Mouse (Mus musculus): Measurements from ENCODE around the gene Tmc5. TPM values are rescaled to one million over a fixed set of nuclear protein-coding genes. Genes with fewer than 3 reads are reported as not detected.

The Tmc5 gene
- total RNA-seq, 2 experiments from 2014 or later = 0.29 to 0.32 TPM

- no peak for DNase-seq (ENCODE audit: low spot score in 2 of 2)
These were observed 13.6 kb downstream of the Tmc5 start for GRCm38 (mm10) chr7:118610721-118611120.

GRCm38 (mm10) chr7:118611185-118611749 lies 14.2 kb downstream of the Tmc5 start:
- DNase-seq (ENCODE audit: low spot score in 2 of 2) = no peak

- no peak for DNase-seq (ENCODE audit: low spot score in 2 of 2)
These were observed 14.8 kb downstream of the Tmc5 start for GRCm38 (mm10) chr7:118611933-118612332.

GRCm38 (mm10) chr7:118614076-118614475 lies 17.0 kb downstream of the Tmc5 start:
- no peak for DNase-seq (ENCODE audit: low spot score in 2 of 2)

- no peak for DNase-seq (ENCODE audit: low spot score in 2 of 2)
These were observed 21.0 kb downstream of the Tmc5 start for GRCm38 (mm10) chr7:118618104-118618503.

GRCm38 (mm10) chr7:118620243-118620906 lies 23.3 kb downstream of the Tmc5 start:
- no peak for DNase-seq (ENCODE audit: low spot score in 2 of 2)

- DNase-seq (ENCODE audit: low spot score in 2 of 2) = no peak
These were observed 24.0 kb downstream of the Tmc5 start for GRCm38 (mm10) chr7:118621094-118621493.

GRCm38 (mm10) chr7:118627550-118628298 lies 30.6 kb downstream of the Tmc5 start:
- no peak for DNase-seq (ENCODE audit: low spot score in 2 of 2)

- DNase-seq (ENCODE audit: low spot score in 2 of 2) = no peak
These were observed 36.0 kb downstream of the Tmc5 start for GRCm38 (mm10) chr7:118633094-118633493.

GRCm38 (mm10) chr7:118633951-118634350 lies 36.9 kb downstream of the Tmc5 start:
- DNase-seq (ENCODE audit: low spot score in 2 of 2) = peak; percentile 7 to 20

- DNase-seq (ENCODE audit: low spot score in 2 of 2) = no peak
These were observed 40.4 kb downstream of the Tmc5 start for GRCm38 (mm10) chr7:118637466-118637865.

- DNase-seq (ENCODE audit: low spot score in 2 of 2) = no peak
These were observed 49.1 kb downstream of the Tmc5 start for GRCm38 (mm10) chr7:118646237-118646636.

- peak; percentile 23 to 30 for DNase-seq (ENCODE audit: low spot score in 2 of 2)
These were observed 52.2 kb downstream of the Tmc5 start for GRCm38 (mm10) chr7:118649328-118649727.

GRCm38 (mm10) chr7:118650119-118650518 lies 53.0 kb downstream of the Tmc5 start:
- DNase-seq (ENCODE audit: low spot score in 2 of 2) = no peak

- DNase-seq (ENCODE audit: low spot score in 2 of 2) = no peak
These were observed 53.8 kb downstream of the Tmc5 start for GRCm38 (mm10) chr7:118650891-118651290.

- peak; percentile 13 to 19 for DNase-seq (ENCODE audit: low spot score in 2 of 2)
These were observed 55.6 kb downstream of the Tmc5 start for GRCm38 (mm10) chr7:118652572-118653295.

- DNase-seq (ENCODE audit: low spot score in 2 of 2) = no peak
These were observed 59.6 kb downstream of the Tmc5 start for GRCm38 (mm10) chr7:118656730-118657129.

- no peak for DNase-seq (ENCODE audit: low spot score in 2 of 2)
These were observed 70.7 kb downstream of the Tmc5 start for GRCm38 (mm10) chr7:118667773-118668172.

GRCm38 (mm10) chr7:118670142-118670541 lies 73.0 kb downstream of the Tmc5 start:
- no peak for DNase-seq (ENCODE audit: low spot score in 2 of 2)

- no peak for DNase-seq (ENCODE audit: low spot score in 2 of 2)
These were observed 79.7 kb downstream of the Tmc5 start for GRCm38 (mm10) chr7:118676826-118677225.

- peak; percentile 93 to 94 for DNase-seq (ENCODE audit: low spot score in 2 of 2)
These were observed 91.1 kb downstream of the Tmc5 start for GRCm38 (mm10) chr7:118688199-118688598.

- DNase-seq (ENCODE audit: low spot score in 2 of 2) = peak; percentile 42 to 52
These were observed 92.0 kb downstream of the Tmc5 start for GRCm38 (mm10) chr7:118689088-118689487.

All from layer of hippocampus, postnatal 10 days (tissue).